Mouse (Mus musculus) limb, embryonic 13.5 days (tissue): ENCODE results near the gene Rbms3. TPM values are rescaled to one million over a fixed set of nuclear protein-coding genes. Genes with fewer than 3 reads are reported as not detected.
A peak's percentile ranks its signal among the peaks of the same experiment; 100 is the strongest.

ENCODE experiments used
- ATAC-seq: fragments of 200-750 bp; cut with Nextera tagmentation; 2 replicates; pipeline ENCODE4 v1.8.0; 2017; ENCODE audit warnings: low read depth, moderate number of reproducible peaks, moderate TSS enrichment; ENCODE audit not compliant: low FRiP score
- H3K27ac ChIP-seq: fragments of 300-500 bp; sonication (generic); 2 replicates; pipeline ENCODE4 v1.5.1; 2015; ENCODE audit warnings: inconsistent platforms, mild to moderate bottlenecking, moderate library complexity
- H3K27me3 ChIP-seq: fragments of 300-500 bp; sonication (generic); 2 replicates; pipeline ENCODE4 v1.6.1; 2015; ENCODE audit warnings: mild to moderate bottlenecking, inconsistent platforms
- H3K36me3 ChIP-seq: fragments of 300-500 bp; sonication (generic); 2 replicates; pipeline ENCODE4 v1.6.1; 2015; ENCODE audit warnings: inconsistent platforms, mild to moderate bottlenecking, moderate library complexity
- H3K4me1 ChIP-seq: fragments of 300-500 bp; sonication (generic); 2 replicates; pipeline ENCODE4 v1.6.1; 2015; ENCODE audit warnings: inconsistent platforms
- H3K4me2 ChIP-seq: fragments of 300-500 bp; sonication (generic); replicated peaks from 2 replicates; pipeline ENCODE4 v1.6.1; 2015; ENCODE audit warnings: inconsistent platforms, mild to moderate bottlenecking, moderate library complexity
- H3K4me3 ChIP-seq: fragments of 300-500 bp; sonication (generic); 2 replicates; pipeline ENCODE4 v1.5.1; 2015; ENCODE audit warnings: moderate library complexity, mild to moderate bottlenecking, inconsistent platforms
- H3K9ac ChIP-seq: fragments of 300-500 bp; sonication (generic); 2 replicates; pipeline ENCODE4 v1.6.1; 2015; ENCODE audit warnings: mild to moderate bottlenecking, inconsistent platforms
- H3K9me3 ChIP-seq: fragments of 300-500 bp; sonication (generic); 2 replicates; pipeline ENCODE4 v1.6.1; 2016; ENCODE audit warnings: inconsistent platforms
- WGBS: fragments of 180-500 bp; shearing (Covaris S2); methylation state at CpG from one replicate; pipeline ENCODE4 v1.1.7; 2015; 5-methylcytosine and 5-hydroxymethylcytosine counted together
- polyA plus RNA-seq: library from polyadenylated mRNA; unstranded; fragments of >200 nt; fragmentation: Nextera tagmentation; extraction: Ambion mirVana; gene quantifications from 2 replicates; pipeline ENCODE4 v1.2.1, GENCODE M21; 2015

Gene Rbms3
- polyA plus RNA-seq, 1 experiment from 2014 or later, result 101 TPM

DNA sequence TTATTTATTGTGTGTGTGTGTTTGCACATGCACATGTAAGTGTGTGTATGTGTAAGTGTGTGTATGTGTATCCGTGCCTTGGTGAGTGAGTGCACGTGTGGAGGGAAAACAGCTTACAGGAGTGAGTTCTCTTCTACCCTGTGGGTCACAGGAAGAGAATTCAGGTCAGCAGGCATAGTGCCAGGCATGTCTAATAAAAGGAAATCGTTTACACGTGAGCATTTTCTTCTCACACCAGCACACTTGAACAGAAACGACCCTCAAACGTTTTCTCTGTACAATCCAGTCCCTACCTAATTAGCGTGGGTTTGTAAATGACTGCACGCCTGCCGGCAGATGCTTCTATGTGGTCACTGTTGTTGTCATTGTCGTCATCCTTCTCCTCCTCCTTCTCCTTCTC, 701.4 kb downstream of the Rbms3 start:
- 19% methylated on average over 10 of the region's 10 CpGs for WGBS
- H3K36me3 ChIP-seq, result peaks cover 5% of the 10 kb centered on the region; the same call in 1 of the 2 replicates
- no peaks in the 10 kb centered on the region for H3K27me3 ChIP-seq

DNA sequence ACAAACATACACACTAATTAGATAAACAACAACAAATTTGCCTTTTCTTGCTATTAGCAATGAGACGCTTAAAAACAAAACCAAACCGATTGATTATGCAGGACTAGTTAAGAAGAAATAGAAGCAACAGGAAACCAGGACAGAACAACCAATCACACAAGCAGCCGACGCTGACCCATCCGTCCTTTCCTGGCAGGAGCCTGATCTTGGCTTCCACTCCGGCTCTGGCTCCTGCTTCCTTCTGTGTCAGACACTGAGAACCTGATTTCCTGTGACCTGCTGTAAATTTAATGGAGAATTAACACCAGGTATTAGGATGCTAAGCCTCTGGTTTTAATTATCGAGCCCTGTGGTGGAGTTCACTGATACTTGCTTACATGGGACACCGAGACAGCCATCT, 706.6 kb downstream of the Rbms3 start:
- Histone ChIP-seq H3K27ac (0 out of 2 replicates have a peak overlapping the region, but pooled peaks have one; percentile 10), H3K4me1 (peaks cover 39% of the 10 kb centered on the region), H3K4me2 (peak overlapping the region; percentile 27; the same call in 1 of the 2 replicates), H3K27me3 (no peaks in the 10 kb centered on the region), H3K9ac (no peak overlapping the region; the same call in 1 of the 2 replicates), H3K4me3 (no peak overlapping the region), H3K9me3 (no peaks in the 10 kb centered on the region), H3K36me3 (peaks cover 5% of the 10 kb centered on the region; the same call in 1 of the 2 replicates)
- WGBS, result 26% methylated on average over 8 of the region's 8 CpGs
- no peak for ATAC-seq

More for the DNA sequence above, 701.4 kb downstream of the Rbms3 start:
- H3K4me1 ChIP-seq, result peaks cover 40% of the 10 kb centered on the region
- no peak overlapping the region for H3K4me2 ChIP-seq
- 0 out of 2 replicates have a peak overlapping the region, but pooled peaks have one; percentile 22 for H3K27ac ChIP-seq
- no peak overlapping the region for H3K4me3 ChIP-seq
- ATAC-seq, result no peak
- no peaks in the 10 kb centered on the region for H3K9me3 ChIP-seq
- no peak overlapping the region for H3K9ac ChIP-seq

DNA sequence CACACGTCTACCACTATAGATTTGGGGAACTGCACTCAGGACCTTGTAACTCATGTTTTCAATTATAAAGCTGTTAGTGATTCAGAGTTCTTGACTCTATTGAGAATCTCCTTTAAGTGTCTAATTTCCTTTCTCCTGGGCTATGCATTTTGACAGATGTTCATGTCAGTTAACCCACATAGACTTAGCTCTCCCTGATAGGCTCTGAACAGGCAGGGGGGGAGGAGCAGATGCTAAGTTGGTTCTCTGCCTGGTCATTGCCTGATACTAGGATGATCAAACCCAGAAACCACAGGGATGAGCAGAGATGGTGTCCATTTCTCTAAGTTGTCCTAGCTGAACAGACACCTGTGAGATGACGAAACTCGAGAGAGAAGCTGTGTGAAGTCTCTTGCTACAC, 707.2 kb downstream of the Rbms3 start:
- no peak for ATAC-seq
- WGBS, result 43% methylated on average over 3 of the region's 3 CpGs
- Histone ChIP-seq H3K9ac (no peak overlapping the region), H3K4me3 (no peak overlapping the region), H3K27ac (0 out of 2 replicates have a peak overlapping the region, but pooled peaks have one; percentile 10), H3K4me1 (peaks cover 34% of the 10 kb centered on the region), H3K27me3 (no peaks in the 10 kb centered on the region), H3K9me3 (no peaks in the 10 kb centered on the region), H3K36me3 (peaks cover 5% of the 10 kb centered on the region; the same call in 1 of the 2 replicates), H3K4me2 (no peak overlapping the region)

DNA sequence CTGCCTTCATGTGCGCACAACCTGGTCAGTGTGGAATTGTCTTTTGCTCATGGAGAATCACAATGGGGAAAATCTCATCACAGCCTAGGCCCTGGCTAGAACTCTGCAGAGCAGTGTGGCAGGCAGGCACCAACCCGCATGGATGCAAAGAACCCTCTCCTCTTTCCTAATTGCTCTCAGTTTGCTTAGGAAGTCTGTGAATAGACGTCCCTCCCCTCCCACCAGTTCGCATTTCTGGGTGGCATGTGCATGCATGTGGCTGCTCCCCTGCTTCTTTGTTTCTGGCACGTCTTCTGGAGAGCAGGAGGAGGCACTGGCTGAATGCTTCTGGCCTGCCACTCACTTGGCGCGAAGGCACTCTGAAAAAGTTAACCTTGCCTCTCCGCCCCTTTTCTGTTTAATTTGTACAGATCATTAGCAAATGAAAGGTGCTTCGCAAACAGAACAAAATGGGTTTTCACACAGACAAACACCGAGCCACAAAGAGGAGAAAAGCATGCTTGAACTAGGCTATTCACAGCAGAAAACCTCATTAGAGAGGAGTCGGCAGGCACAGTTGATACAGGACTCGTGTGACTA, 710.2 kb downstream of the Rbms3 start:
- Histone ChIP-seq H3K9me3 (no peaks in the 10 kb centered on the region), H3K9ac (peak overlapping the region; percentile 31; the same call in 1 of the 2 replicates), H3K27me3 (no peaks in the 10 kb centered on the region), H3K4me2 (no peak overlapping the region), H3K36me3 (no peaks in the 10 kb centered on the region), H3K4me3 (no peak overlapping the region), H3K27ac (no peak overlapping the region), H3K4me1 (peaks cover 48% of the 10 kb centered on the region)
- WGBS, result 39% methylated on average over 12 of the region's 12 CpGs
- 0 out of 2 replicates have a peak, but pooled peaks have one; percentile 25 for ATAC-seq

DNA sequence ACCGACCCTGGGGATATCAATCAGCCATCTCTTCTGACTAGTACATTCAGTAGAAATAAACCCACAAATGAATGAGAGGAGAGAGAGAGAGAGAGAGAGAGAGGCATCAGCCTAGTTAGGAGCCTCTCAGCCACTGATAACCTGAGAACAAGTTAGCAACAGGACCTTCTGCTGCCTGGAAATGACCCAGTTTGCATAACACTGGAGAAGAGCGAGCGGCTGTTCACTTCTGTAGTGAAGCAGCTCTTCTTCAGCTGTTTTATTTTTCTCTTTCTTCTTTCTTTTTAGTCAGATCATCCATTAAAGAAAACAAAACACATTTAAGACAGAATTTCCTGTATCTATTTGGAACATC, 717.2 kb downstream of the Rbms3 start:
- peaks cover 38% of the 10 kb centered on the region for H3K4me1 ChIP-seq
- no peaks in the 10 kb centered on the region for H3K36me3 ChIP-seq
- H3K27ac ChIP-seq, result peak overlapping the region; percentile 23; the same call in 1 of the 2 replicates
- WGBS, result 30% methylated on average over 3 of the region's 3 CpGs
- no peaks in the 10 kb centered on the region for H3K27me3 ChIP-seq
- no peaks in the 10 kb centered on the region for H3K9me3 ChIP-seq
- no peak overlapping the region for H3K9ac ChIP-seq
- ATAC-seq, result no peak
- no peak overlapping the region for H3K4me3 ChIP-seq
- H3K4me2 ChIP-seq, result no peak overlapping the region

DNA sequence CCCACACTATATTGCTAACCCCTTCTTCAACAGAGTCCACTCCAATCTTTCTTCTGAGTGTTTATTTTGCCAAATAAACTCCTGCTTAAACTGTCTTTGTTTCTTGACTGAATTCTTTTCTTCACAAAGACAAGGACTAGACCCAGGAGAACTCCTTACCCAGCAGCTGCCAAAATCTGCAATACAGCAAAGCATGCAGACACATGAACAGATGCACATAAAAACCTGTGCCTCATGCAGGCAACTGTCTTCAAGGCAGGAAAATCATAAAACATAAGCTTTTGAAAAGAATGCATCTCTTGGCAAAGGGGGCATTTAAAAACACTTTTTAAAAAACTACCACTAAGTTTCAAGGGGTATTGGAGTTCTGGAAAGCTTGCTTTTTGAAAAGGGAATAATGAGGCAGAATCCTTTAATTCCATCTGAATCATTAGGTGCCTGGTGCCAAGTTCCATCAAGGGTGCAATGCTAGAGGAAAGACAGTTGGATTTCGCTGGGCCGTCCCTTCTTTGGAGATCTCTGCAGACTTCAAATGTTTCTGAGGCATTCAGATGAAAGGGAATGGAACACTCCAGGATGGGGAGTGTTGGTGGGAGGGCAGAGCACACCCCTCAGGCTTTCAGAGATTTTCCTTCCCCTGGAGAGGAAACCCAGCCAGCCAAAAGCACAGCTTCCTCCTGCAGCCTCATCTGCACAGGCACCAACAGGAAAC, 717.8 kb downstream of the Rbms3 start:
- no peak overlapping the region for H3K9ac ChIP-seq
- peak overlapping the region; percentile 23; the same call in 1 of the 2 replicates for H3K27ac ChIP-seq
- no peak for ATAC-seq

DNA sequence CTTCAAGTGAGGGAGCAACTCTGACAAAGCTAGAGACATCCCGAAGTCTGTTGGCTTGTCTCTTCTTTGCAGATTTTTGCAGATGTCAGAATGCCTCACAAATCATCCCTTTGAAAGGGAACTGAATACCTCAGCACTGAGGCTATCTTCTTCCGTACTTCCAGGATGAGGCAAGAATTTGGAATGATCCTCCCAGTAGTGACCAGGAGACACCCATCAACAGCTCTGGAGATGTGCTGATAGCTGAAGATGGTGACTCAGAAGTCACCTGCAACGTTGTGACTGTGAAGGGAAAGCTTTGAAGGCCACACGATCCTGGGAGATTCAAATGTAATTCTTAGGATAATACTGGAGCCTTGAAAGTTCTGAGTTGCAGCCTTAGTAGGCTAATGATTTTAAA, 720.2 kb downstream of the Rbms3 start:
- Histone ChIP-seq H3K4me1 (peaks cover 24% of the 10 kb centered on the region), H3K27ac (no peak overlapping the region; the same call in 1 of the 2 replicates), H3K4me3 (no peak overlapping the region), H3K9me3 (no peaks in the 10 kb centered on the region), H3K36me3 (no peaks in the 10 kb centered on the region), H3K4me2 (no peak overlapping the region), H3K9ac (no peak overlapping the region), H3K27me3 (no peaks in the 10 kb centered on the region)
- no peak for ATAC-seq
- WGBS, result 69% methylated on average over 4 of the region's 4 CpGs

More for the DNA sequence above, 717.8 kb downstream of the Rbms3 start:
- Histone ChIP-seq H3K4me1 (peaks cover 36% of the 10 kb centered on the region), H3K36me3 (no peaks in the 10 kb centered on the region), H3K4me3 (no peak overlapping the region), H3K27me3 (no peaks in the 10 kb centered on the region), H3K4me2 (no peak overlapping the region), H3K9me3 (no peaks in the 10 kb centered on the region)
- 10% methylated on average over 2 of the region's 2 CpGs for WGBS

DNA sequence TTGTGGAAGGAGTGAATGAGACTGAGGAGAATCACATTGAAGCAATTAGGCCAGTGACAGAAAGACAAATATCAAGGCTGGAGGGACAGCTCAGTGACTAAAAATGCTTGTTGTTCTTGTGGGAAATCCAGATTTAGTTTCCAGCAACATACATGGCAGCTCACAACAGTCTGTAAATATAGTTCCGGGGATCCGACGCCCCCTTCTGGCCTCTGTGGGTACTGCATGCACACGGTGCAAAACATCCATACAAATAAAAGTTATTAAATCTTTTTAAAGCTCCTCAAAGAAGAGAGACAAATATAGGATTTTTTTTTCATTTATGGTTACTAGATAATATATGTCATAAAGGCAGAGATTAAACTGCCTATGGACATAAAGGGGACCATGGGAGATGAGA, 722.8 kb downstream of the Rbms3 start:
- Histone ChIP-seq H3K36me3 (no peaks in the 10 kb centered on the region), H3K4me1 (peaks cover 31% of the 10 kb centered on the region), H3K4me3 (no peak overlapping the region), H3K4me2 (no peak overlapping the region), H3K9ac (no peak overlapping the region), H3K27me3 (no peaks in the 10 kb centered on the region), H3K27ac (no peak overlapping the region), H3K9me3 (no peaks in the 10 kb centered on the region)
- ATAC-seq, result no peak
- WGBS, result 71% methylated on average over 4 of the region's 4 CpGs

DNA sequence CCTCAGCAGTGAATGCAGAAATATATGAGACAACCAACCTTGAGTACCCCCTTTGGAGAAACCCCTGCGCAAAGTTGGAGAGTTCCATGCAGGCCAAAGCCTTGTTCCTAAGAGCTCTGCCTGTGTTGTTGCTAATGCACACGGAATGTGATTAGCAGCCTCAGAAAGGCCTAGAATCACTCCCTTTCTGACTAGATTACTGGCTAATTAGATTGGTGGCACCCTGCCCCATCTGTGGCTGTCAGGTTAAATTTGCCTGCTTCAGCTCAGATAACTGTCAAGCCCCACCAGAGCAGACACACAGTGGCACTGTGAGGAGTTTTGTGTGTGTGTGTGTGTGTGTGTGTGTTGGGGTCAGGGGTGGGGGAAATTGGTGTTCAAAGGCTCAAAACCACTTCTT, 724.1 kb downstream of the Rbms3 start:
- no peak for ATAC-seq
- H3K4me3 ChIP-seq, result no peak overlapping the region
- WGBS, result 73% methylated on average over 2 of the region's 2 CpGs
- no peaks in the 10 kb centered on the region for H3K9me3 ChIP-seq
- H3K4me1 ChIP-seq, result peaks cover 40% of the 10 kb centered on the region
- no peaks in the 10 kb centered on the region for H3K27me3 ChIP-seq
- H3K4me2 ChIP-seq, result no peak overlapping the region
- H3K27ac ChIP-seq, result no peak overlapping the region
- H3K36me3 ChIP-seq, result no peaks in the 10 kb centered on the region
- no peak overlapping the region for H3K9ac ChIP-seq

DNA sequence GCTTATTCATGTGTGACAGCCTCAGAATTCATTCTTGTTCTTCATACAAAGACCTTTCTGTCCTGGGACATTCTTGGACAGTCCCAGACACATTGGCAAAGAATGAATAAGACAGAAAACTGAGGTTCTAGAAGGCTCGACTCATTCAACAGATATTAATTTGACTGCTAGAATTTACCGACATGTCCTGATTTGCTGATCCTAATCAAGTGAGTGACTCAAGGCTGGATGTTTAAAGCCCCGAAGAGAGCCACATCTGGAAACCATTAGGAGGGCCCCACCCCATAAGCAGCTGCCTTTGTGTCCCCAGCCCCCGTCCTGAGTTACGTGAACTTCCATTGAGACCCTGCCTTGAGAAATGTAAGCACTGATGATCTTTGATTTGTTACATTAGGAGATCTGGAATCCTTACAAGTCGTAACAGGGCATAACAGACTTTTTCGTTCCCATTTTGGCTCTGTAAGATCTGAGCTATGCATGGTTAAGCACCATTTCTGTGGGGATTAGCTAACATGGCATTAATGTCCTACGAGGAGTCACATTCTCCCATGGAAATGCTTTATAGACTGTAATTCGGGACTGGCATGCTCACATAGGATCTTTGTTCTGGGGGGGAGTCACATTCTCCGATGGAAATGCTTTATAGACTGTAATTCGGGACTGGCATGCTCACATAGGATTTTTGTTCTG, 726.3 kb downstream of the Rbms3 start:
- Histone ChIP-seq H3K27me3 (no peaks in the 10 kb centered on the region), H3K36me3 (no peaks in the 10 kb centered on the region), H3K4me3 (no peak overlapping the region), H3K4me1 (peaks cover 40% of the 10 kb centered on the region), H3K27ac (0 out of 2 replicates have a peak overlapping the region, but pooled peaks have one; percentile 48), H3K9me3 (no peaks in the 10 kb centered on the region), H3K4me2 (peak overlapping the region; percentile 36; the same call in 1 of the 2 replicates), H3K9ac (no peak overlapping the region)
- 12% methylated on average over 11 of the region's 11 CpGs for WGBS
- peak; percentile 59 for ATAC-seq

DNA sequence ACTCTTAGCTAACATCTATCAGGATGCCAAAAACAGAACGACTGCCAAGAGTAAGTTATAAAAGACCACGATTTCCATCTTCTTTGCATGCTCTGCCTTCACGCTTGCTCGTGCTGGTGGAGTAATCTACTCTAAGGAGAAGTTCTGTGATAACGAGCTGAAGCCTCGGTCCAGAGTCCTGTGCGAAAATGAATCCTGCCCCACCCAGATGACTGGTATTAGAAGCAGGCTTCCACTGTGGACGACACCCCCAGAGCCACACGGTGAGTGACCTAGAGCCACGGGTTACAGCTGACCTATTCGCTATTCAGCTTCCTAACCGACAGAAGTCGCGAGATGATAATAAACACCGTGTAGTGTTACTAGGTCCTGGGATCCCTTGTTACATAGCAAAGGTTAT, 730.3 kb downstream of the Rbms3 start:
- H3K27ac ChIP-seq, result no peak overlapping the region
- 75% methylated on average over 15 of the region's 15 CpGs for WGBS
- H3K9me3 ChIP-seq, result no peaks in the 10 kb centered on the region
- no peak overlapping the region for H3K4me3 ChIP-seq
- H3K4me2 ChIP-seq, result no peak overlapping the region
- peaks cover 40% of the 10 kb centered on the region for H3K4me1 ChIP-seq
- no peak for ATAC-seq
- no peak overlapping the region for H3K9ac ChIP-seq
- no peaks in the 10 kb centered on the region for H3K36me3 ChIP-seq
- no peaks in the 10 kb centered on the region for H3K27me3 ChIP-seq
